Comparison of ENCODE assay signal across 17 mouse cellular contexts in the genomic region with DNA sequence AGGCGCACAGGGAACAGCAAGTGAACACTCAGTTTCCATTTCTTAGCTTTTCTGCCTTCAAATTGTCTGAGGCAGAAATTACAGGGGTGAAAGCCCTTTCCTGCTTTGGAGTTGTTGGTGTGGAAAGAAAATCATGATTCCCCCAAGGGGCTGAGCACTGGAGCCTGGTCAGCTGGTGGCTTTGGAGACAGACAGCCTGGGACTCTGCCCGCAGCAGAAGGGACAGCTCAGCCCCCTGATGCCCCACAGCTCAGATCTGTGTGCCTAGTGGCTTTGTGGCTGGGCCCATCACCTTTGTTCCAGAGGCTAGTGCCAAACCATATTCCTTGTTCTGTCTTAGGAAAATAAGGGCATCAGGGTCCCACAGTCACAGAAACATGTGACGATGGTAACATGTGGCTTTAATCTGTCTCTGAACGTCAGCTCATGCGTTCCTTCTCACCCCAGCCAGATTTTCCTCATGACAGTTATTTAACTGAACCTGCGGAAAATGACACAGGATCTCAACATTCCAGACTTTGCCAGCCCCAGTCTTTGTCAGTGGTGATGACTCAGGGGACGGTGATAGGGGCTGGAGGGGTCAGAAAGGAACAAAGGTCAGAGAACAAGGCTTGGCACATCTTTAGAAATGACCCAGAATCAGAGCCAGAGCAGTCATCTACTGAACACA. TPM values are rescaled to one million over a fixed set of nuclear protein-coding genes. Genes with fewer than 3 reads are reported as not detected.
DNase-seq lines count a peak whose midpoint lies in the region; ATAC-seq and TF ChIP-seq lines count a peak whose summit lies in the region.
"Had no signal": no experiment of that assay in that cellular context is flagged by ENCODE, and none has a peak within 500 bp of the region (broad histone marks: within the 10 kb centered on the region; RNA-seq: fewer than 3 reads in every experiment).

No protein-coding gene starts in this region.

- H3K4me3 ChIP-seq in heart, postnatal 0 days (ENCODE audit: low read depth, low read length): no peak overlapping the region
- H3K4me3 ChIP-seq in heart, embryonic 10.5 days: no peak overlapping the region
- no peak overlapping the region for H3K4me3 ChIP-seq in testis, adult 2 months (ENCODE audit: control insufficient read depth, low read depth, low read length)
- no peak overlapping the region for H3K4me3 ChIP-seq in embryonic facial prominence, embryonic 15.5 days (replicated peaks)
- H3K4me3 ChIP-seq: layer of hippocampus, adult 2 months; lung, embryonic 15.5 days; midbrain, embryonic 12.5 days had no signal

- H3K27me3 ChIP-seq in heart, postnatal 0 days (ENCODE audit: control insufficient read depth, insufficient read depth, low read length): no peaks in the 10 kb centered on the region
- no peaks in the 10 kb centered on the region for H3K27me3 ChIP-seq in heart, embryonic 10.5 days (ENCODE audit: insufficient read depth, poor library complexity, severe bottlenecking)
- H3K27me3 ChIP-seq in testis, adult 2 months (ENCODE audit: control insufficient read depth, insufficient read depth, low read length): no peaks in the 10 kb centered on the region
- H3K27me3 ChIP-seq in embryonic facial prominence, embryonic 15.5 days: no peaks in the 10 kb centered on the region
- H3K27me3 ChIP-seq: lung, embryonic 15.5 days; midbrain, embryonic 12.5 days had no signal

- H3K27ac ChIP-seq in heart, postnatal 0 days (ENCODE audit: low read depth): peak overlapping the region; percentile 0; the same call in 1 of the 2 replicates
- H3K27ac ChIP-seq in heart, embryonic 10.5 days: no peak overlapping the region
- peak overlapping the region; percentile 14 for H3K27ac ChIP-seq in testis, adult 2 months (ENCODE audit: control insufficient read depth, insufficient read depth, low read depth, low read length)
- peak overlapping the region; percentile 36; the same call in 1 of the 2 replicates for H3K27ac ChIP-seq in embryonic facial prominence, embryonic 15.5 days (replicated peaks)
- H3K27ac ChIP-seq: layer of hippocampus, adult 2 months; lung, embryonic 15.5 days; midbrain, embryonic 12.5 days had no signal

- H3K9ac ChIP-seq in heart, postnatal 0 days (replicated peaks; ENCODE audit: low read depth, low read length): no peak overlapping the region
- no peak overlapping the region for H3K9ac ChIP-seq in embryonic facial prominence, embryonic 15.5 days
- H3K9ac ChIP-seq: lung, embryonic 15.5 days; midbrain, embryonic 12.5 days had no signal

- H3K36me3 ChIP-seq in heart, postnatal 0 days (replicated peaks; ENCODE audit: control insufficient read depth, insufficient read depth, low read length): no peaks in the 10 kb centered on the region
- H3K36me3 ChIP-seq in heart, embryonic 10.5 days: no peaks in the 10 kb centered on the region
- H3K36me3 ChIP-seq in testis, adult 2 months (ENCODE audit: control insufficient read depth, insufficient read depth, low read length): no peaks in the 10 kb centered on the region
- no peaks in the 10 kb centered on the region for H3K36me3 ChIP-seq in embryonic facial prominence, embryonic 15.5 days
- H3K36me3 ChIP-seq: lung, embryonic 15.5 days; midbrain, embryonic 12.5 days had no signal

- TF ChIP-seq POLR2A in testis, adult 2 months (IDR thresholded peaks at IDR 0.05; ENCODE audit: control insufficient read depth, low read depth, low read length): no peak

- no peaks in the 10 kb centered on the region for H3K9me3 ChIP-seq in heart, postnatal 0 days (replicated peaks; ENCODE audit: control insufficient read depth, low read length)
- H3K9me3 ChIP-seq in heart, embryonic 10.5 days: no peaks in the 10 kb centered on the region
- no peaks in the 10 kb centered on the region for H3K9me3 ChIP-seq in embryonic facial prominence, embryonic 15.5 days (replicated peaks)
- H3K9me3 ChIP-seq: lung, embryonic 15.5 days; midbrain, embryonic 12.5 days had no signal

- no peaks in the 10 kb centered on the region for H3K4me1 ChIP-seq in heart, postnatal 0 days (ENCODE audit: control insufficient read depth, insufficient read depth)
- H3K4me1 ChIP-seq in heart, embryonic 10.5 days: peaks cover 14% of the 10 kb centered on the region; the same call in 1 of the 2 replicates
- peaks cover 11% of the 10 kb centered on the region for H3K4me1 ChIP-seq in testis, adult 2 months (ENCODE audit: control insufficient read depth, insufficient read depth, low read length)
- peaks cover 11% of the 10 kb centered on the region for H3K4me1 ChIP-seq in embryonic facial prominence, embryonic 15.5 days
- H3K4me1 ChIP-seq: lung, embryonic 15.5 days; midbrain, embryonic 12.5 days had no signal

- no peak for TF ChIP-seq CTCF in heart, postnatal 0 days (IDR thresholded peaks at IDR 0.05; ENCODE audit: low read depth)
- TF ChIP-seq CTCF in testis, adult 2 months (IDR thresholded peaks at IDR 0.05; ENCODE audit: control insufficient read depth, insufficient read depth, insufficient replicate concordance, low read depth, low read length): no peak

- TF ChIP-seq EP300 in heart, postnatal 0 days (IDR thresholded peaks at IDR 0.05; ENCODE audit: low read depth): no peak

- no peak for DNase-seq in heart, postnatal 0 days (ENCODE audit: low spot score)
- DNase-seq in heart, embryonic 10.5 days (ENCODE audit: low spot score): no peak
- DNase-seq in testis, postnatal 14 days (ENCODE audit: low spot score): no peak
- no peak for DNase-seq in right cerebral cortex, postnatal 36 days (ENCODE audit: low spot score in 2 of 2)
- no peak for DNase-seq in c-Kit-positive CD71-positive TER-119-positive erythroid progenitor cells, embryonic 14.5 days (ENCODE audit: low spot score)
- DNase-seq: cerebellum, adult 9-10 months; kidney, adult 9 months had no signal

- H3K4me2 ChIP-seq in heart, postnatal 0 days (ENCODE audit: low read depth, low read length): no peak overlapping the region
- H3K4me2 ChIP-seq in embryonic facial prominence, embryonic 15.5 days (replicated peaks): no peak overlapping the region
- H3K4me2 ChIP-seq: lung, embryonic 15.5 days; midbrain, embryonic 12.5 days had no signal

- ATAC-seq in heart, postnatal 0 days (ENCODE audit: insufficient read depth, low read depth): no peak
- ATAC-seq in embryonic facial prominence, embryonic 15.5 days (ENCODE audit: insufficient number of reproducible peaks, low FRiP score, low TSS enrichment, low read depth): peak; percentile 47; the same call in 1 of the 2 replicates

- 44% methylated on average over 7 of the region's 7 CpGs for WGBS in heart, postnatal 0 days
- 43% methylated on average over 7 of the region's 7 CpGs for WGBS in heart, embryonic 10.5 days
- WGBS in embryonic facial prominence, embryonic 15.5 days: 20% methylated on average over 7 of the region's 7 CpGs

RNA-seq across cellular contexts. Expression of a gene that starts 9.3 kb away (rescaled TPM):
- total RNA-seq in heart, postnatal 0 days (2014; rRNA removed; ENCODE audit: low replicate concordance): 1.1 and 3.1 TPM in 2 replicates
- polyA plus RNA-seq in heart, postnatal 0 days (2015; fragmentation: Nextera tagmentation; extraction: Ambion mirVana): 0.78 and 0.85 TPM in 2 replicates
- polyA plus RNA-seq in heart, embryonic 10.5 days (2016; fragmentation: Nextera tagmentation; extraction: Ambion mirVana): 0.42 and 0.72 TPM in 2 replicates
- polyA plus RNA-seq in testis, adult 2 months (2012; rRNA removed): 0.54 and 0.70 TPM in 2 replicates
- 4.1 and 4.7 TPM in 2 replicates for polyA plus RNA-seq in embryonic facial prominence, embryonic 15.5 days (2015; fragmentation: Nextera tagmentation; extraction: Ambion mirVana)
- total RNA-seq: hematopoietic stem cell, adult 5-6 weeks had no signal

RNA-seq across cellular contexts. Expression of a gene that starts 36.8 kb away (rescaled TPM):
- 14.2 and 19.4 TPM in 2 replicates for total RNA-seq in heart, postnatal 0 days (2014; rRNA removed; ENCODE audit: low replicate concordance)
- 6.9 and 7.9 TPM in 2 replicates for polyA plus RNA-seq in heart, postnatal 0 days (2015; fragmentation: Nextera tagmentation; extraction: Ambion mirVana)
- 12.9 and 16.2 TPM in 2 replicates for polyA plus RNA-seq in heart, embryonic 10.5 days (2016; fragmentation: Nextera tagmentation; extraction: Ambion mirVana)
- 6.2 and 8.7 TPM in 2 replicates for polyA plus RNA-seq in testis, adult 2 months (2012; rRNA removed)
- 18.4 and 21.2 TPM in 2 replicates for polyA plus RNA-seq in embryonic facial prominence, embryonic 15.5 days (2015; fragmentation: Nextera tagmentation; extraction: Ambion mirVana)

RNA-seq across cellular contexts. Expression of a gene that starts 44.0 kb away (rescaled TPM):
- not detected in 2 replicates for total RNA-seq in heart, postnatal 0 days (2014; rRNA removed; ENCODE audit: low replicate concordance)
- polyA plus RNA-seq in heart, postnatal 0 days (2015; fragmentation: Nextera tagmentation; extraction: Ambion mirVana): not detected in 2 replicates
- not detected in 2 replicates for polyA plus RNA-seq in heart, embryonic 10.5 days (2016; fragmentation: Nextera tagmentation; extraction: Ambion mirVana)
- polyA plus RNA-seq in testis, adult 2 months (2012; rRNA removed): not detected in 2 replicates
- polyA plus RNA-seq in embryonic facial prominence, embryonic 15.5 days (2015; fragmentation: Nextera tagmentation; extraction: Ambion mirVana): not detected in 2 replicates
- total RNA-seq: gastrocnemius, adult 18-20 months; hematopoietic stem cell, adult 5-6 weeks; layer of hippocampus, adult 2 months; left cerebral cortex, postnatal 25 days had no signal
- polyA plus RNA-seq: forebrain, embryonic 11.5 days; lung, embryonic 15.5 days; midbrain, embryonic 12.5 days; neural tube, embryonic 11.5 days had no signal
